Mouse (Mus musculus): Measurements from ENCODE around the gene Cwh43. TPM values are rescaled to one million over a fixed set of nuclear protein-coding genes. Genes with fewer than 3 reads are reported as not detected.
"Not testable (repeated sequence)": the region's sequence is repeated elsewhere in the genome, so short reads cannot be mapped to it uniquely, and the experiment has no call there.

Gene Cwh43
- polyA plus RNA-seq, 1 experiment from 2014 or later, result 0.57 TPM

DNA sequence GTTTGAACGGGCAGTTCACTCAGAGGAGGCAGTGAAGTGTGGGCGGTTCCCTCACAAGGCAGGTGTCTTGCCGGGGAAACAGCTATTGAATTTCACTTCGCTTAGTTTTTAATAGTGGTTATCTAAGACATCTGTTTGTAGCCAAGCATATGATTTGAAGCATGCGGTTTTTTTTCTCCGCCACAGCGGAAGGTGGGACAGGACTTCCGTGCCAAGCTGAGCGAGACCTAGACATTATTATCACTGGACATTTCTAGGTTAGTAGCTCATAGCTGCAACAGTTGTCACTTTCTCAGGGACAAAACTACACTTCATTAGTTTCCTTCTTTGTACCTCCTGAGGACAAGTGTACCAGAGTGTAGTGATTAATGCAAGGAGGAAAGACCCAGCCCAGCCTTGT is 36.3 kb downstream of the Cwh43 start:
- peak overlapping the region; percentile 41 for H3K4me2 ChIP-seq
- peaks cover 8% of the 10 kb centered on the region; the same call in 1 of the 2 replicates for H3K4me1 ChIP-seq
- H3K36me3 ChIP-seq, result no peaks in the 10 kb centered on the region
- 0 out of 2 replicates have a peak, but pooled peaks have one; percentile 22 for ATAC-seq (replicated peaks; ENCODE audit: low FRiP score)
- H3K27ac ChIP-seq, result no peak overlapping the region
- no peak overlapping the region for H3K9ac ChIP-seq
- no peaks in the 10 kb centered on the region for H3K27me3 ChIP-seq
- H3K4me3 ChIP-seq (replicated peaks), result no peak overlapping the region
- 45% methylated on average over 9 of the region's 9 CpGs for WGBS
- no peaks in the 10 kb centered on the region for H3K9me3 ChIP-seq (replicated peaks)

DNA sequence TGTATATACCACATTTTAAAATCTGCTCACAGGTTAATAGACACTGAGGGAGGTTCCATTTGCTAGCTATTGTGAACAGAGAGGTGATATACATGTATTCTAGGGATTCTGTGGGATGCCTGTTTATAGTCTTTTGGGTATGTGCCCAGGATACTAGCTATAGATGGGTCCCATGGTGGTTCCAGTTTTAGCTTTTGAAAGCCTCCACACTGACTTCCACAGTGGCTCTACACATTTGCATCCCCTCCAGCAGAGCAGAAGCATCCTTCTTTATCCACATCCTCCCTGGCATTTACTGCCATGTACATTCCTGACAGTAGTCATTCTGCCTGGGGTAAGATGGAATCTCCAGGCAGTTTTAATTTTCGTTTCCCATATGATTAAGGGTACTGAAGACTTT is 44.4 kb downstream of the Cwh43 start:
- Histone ChIP-seq H3K4me1 (no peaks in the 10 kb centered on the region), H3K36me3 (no peaks in the 10 kb centered on the region), H3K27ac (no peak overlapping the region), H3K4me2 (no peak overlapping the region), H3K4me3 (replicated peaks) (no peak overlapping the region), H3K9me3 (replicated peaks) (no peaks in the 10 kb centered on the region), H3K27me3 (no peaks in the 10 kb centered on the region), H3K9ac (no peak overlapping the region)
- WGBS, result 79% methylated on average over 1 of the region's 1 CpGs
- ATAC-seq (replicated peaks; ENCODE audit: low FRiP score), result no peak

DNA sequence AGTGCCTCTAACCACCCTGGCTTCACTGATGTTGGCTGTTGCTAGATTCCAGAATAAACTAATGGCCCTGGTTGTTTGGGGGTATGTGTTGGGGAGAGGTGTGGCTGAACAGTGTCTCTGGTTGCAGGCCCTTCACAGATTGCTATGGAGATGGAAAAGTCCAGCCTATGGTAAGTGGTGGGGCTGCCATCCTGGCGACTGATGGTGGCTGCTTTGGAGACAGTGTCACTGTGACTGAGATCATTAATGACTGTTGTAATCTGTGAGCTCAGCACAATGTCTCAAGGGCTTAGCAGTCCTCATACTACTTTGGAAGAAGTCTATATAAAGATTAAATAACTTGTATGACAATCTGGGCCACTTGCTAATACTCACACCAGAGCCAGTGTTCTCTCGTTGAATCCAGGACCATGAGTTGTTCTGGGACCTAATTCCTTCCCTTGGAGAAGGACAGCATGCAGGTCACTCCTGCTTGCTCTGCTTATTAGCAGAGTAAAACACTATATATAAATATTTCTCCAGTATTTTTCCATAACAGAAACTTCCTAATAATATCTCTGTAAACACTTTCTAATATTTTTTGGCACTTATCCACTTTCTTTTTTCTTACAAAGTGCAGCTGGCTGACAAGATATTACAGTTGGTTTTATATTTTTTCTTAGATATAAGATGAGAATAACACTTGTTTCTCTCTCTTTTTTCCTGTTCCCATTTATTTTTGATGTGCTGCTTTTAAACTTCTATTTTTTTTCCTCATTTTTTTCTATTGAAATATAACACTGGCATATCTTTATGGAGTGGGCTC is 48.8 kb downstream of the Cwh43 start:
- H3K4me3 ChIP-seq (replicated peaks), result no peak overlapping the region
- no peaks in the 10 kb centered on the region for H3K27me3 ChIP-seq
- no peaks in the 10 kb centered on the region for H3K9me3 ChIP-seq (replicated peaks)
- no peaks in the 10 kb centered on the region for H3K36me3 ChIP-seq
- H3K4me2 ChIP-seq, result no peak overlapping the region
- H3K9ac ChIP-seq, result no peak overlapping the region
- H3K27ac ChIP-seq, result no peak overlapping the region
- ATAC-seq (replicated peaks; ENCODE audit: low FRiP score), result no peak
- no peaks in the 10 kb centered on the region for H3K4me1 ChIP-seq
- 71% methylated on average over 2 of the region's 2 CpGs for WGBS

DNA sequence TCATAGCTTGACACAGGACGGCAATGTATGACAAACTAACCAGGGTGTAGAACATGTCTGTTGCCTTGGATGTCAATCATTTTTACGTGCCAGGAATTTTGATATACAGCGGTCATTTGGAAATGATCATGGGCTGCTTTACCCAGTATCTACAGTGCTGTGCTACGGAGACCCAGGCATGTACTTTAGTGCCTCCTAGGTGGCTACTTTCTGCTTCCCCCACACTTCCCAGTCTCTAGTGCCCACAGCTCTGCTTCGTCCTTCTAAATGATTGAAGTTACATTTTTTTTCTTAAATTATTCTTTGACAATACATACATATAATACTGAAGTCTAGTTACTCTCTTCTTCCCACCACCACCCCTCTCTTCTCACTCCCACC is 49.4 kb downstream of the Cwh43 start:
- H3K9ac ChIP-seq, result no peak overlapping the region
- no peak overlapping the region for H3K4me3 ChIP-seq (replicated peaks)
- H3K27me3 ChIP-seq, result no peaks in the 10 kb centered on the region
- no peak overlapping the region for H3K27ac ChIP-seq
- no peak overlapping the region for H3K4me2 ChIP-seq
- H3K36me3 ChIP-seq, result no peaks in the 10 kb centered on the region
- H3K9me3 ChIP-seq (replicated peaks), result no peaks in the 10 kb centered on the region
- no peaks in the 10 kb centered on the region for H3K4me1 ChIP-seq
- ATAC-seq (replicated peaks; ENCODE audit: low FRiP score), result no peak
- WGBS, result 71% methylated on average over 5 of the region's 5 CpGs

DNA sequence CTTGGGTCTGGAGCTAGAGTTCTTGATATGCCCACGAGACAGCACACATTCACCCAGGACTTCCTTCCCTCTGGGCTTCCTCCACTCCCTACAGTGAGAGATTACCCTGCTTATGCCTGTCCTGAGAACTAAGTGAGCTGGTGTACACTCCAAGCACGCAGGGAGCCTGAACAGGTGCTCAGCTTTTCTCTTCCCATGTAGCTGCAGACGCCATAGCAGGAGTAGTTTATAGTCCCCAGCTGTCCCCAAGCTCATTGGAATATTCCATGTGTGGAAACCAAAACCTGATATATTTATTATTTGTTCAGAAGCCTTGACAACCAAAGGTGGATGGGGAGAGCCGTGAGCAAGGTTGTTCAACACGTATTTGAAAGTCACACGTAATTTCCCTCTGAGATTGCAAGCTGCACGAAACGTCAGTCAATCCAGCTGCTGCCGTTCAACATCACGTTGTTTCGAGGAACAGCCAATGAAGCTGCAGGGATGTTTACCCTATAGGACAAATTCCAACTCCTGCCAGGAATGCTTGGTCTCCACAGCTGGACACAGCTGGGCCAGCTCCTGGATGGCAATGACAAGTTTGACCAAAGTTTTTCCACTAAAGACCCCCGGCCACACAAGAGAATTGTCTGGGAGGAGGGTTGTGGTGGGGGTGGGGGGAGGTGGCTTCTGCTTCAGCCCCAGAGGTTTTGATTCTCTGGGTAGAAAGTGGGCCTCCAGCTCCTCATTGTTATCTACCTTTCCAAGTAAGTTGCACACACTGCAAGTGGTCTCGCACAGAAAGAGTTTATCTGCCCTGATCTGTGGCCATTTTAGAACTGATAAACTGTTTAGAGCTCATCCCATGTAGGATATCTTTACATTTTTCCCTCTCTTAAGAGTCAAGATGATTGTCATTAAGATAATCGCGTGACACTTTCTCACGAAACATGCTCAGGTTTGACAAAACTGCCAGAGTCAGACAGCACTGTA is 62.9 kb downstream of the Cwh43 start:
- H3K4me2 ChIP-seq, result no peak overlapping the region
- ATAC-seq (replicated peaks; ENCODE audit: low FRiP score), result no peak
- no peak overlapping the region for H3K9ac ChIP-seq

DNA sequence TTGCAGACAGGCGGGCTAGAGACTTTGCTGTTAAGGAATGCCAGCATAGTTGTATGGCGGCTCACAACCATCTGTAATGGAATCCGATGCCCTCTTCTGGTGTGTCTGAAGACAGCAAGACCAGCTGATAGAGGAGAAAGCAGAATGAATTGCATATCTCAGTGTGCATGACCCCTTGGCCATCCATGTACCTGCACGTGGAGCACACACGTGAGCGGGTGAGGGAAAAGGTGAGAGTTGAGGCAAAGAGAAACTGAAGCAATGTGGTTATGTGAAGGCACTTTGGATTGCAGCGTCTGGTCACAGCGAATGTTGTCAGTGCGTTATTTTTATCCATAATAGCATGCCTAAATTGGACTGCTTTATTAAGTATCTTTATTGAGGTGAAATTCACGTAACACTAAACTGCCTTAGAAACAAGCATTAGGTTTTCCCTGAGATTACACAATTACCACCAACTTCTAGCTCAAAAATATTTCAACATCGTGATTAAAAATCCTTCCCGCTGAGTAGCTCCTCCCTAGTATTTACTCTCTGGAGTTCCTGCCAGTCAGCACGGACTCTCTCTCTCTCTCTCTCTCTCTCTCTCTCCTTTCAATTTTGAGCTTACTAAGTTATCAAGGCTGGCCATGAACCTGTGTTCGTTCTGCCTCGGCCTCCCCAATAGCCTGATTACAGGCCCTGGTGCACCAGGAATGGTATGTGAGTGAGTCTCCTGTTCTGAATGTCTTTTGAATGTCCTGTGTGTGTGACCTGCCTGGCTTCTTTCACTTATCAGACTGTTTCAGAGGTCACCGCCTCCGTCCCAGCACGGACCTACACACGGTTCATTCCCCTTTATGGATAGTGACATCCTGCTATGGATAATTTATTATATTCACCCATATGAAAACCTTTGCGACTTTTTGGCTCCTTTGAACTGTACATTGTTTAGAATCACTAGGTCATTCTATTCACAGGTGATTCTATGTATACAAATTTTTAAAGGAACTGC is 68.8 kb downstream of the Cwh43 start:
- no peak for ATAC-seq (replicated peaks; ENCODE audit: low FRiP score)
- WGBS, result 83% methylated on average over 20 of the region's 20 CpGs
- no peak overlapping the region for H3K4me2 ChIP-seq

More for the DNA sequence above, 62.9 kb downstream of the Cwh43 start:
- H3K4me1 ChIP-seq, result no peaks in the 10 kb centered on the region
- no peak overlapping the region for H3K4me3 ChIP-seq (replicated peaks)
- 0 out of 2 replicates have a peak, but pooled peaks cover 3% of the 10 kb centered on the region for H3K9me3 ChIP-seq (replicated peaks)
- WGBS, result 80% methylated on average over 16 of the region's 16 CpGs
- no peaks in the 10 kb centered on the region for H3K27me3 ChIP-seq
- no peaks in the 10 kb centered on the region for H3K36me3 ChIP-seq
- H3K27ac ChIP-seq, result no peak overlapping the region

DNA sequence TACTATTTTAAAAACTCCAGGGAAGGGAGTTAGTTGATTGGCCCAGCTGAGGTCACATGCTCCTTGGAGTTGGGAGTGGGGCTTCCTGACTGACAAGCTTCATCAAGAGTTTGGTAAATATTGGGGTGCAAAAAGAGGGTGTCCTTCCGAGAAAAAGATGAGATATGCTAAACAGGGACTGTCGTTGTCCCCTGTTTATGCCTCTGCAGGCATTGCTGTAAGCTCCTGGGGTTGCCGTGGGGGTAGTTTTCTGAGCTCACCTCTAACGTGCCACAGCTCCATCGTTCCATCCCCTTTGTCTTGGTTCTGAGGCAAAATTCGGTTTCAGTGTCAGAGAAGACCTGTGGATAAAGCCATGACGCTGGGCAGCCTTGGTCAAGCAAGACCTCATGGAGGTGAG is 74.8 kb downstream of the Cwh43 start, which contains the start of gene Dcun1d4:
Gene Dcun1d4, plus strand, starts transcription at position 301 of the 400 bp plus-strand sequence.
- H3K4me1 ChIP-seq, result no peaks in the 10 kb centered on the region
- WGBS, result 86% methylated on average over 7 of the region's 7 CpGs
- H3K9ac ChIP-seq, result no peak within 1 kb of the TSS
- H3K9me3 ChIP-seq (replicated peaks), result no peaks in the 10 kb centered on the region
- no peak within 1 kb of the TSS for H3K27ac ChIP-seq
- no peaks in the 10 kb centered on the region for H3K36me3 ChIP-seq
- H3K4me2 ChIP-seq, result no peak within 1 kb of the TSS
- H3K4me3 ChIP-seq (replicated peaks), result no peak within 1 kb of the TSS
- H3K27me3 ChIP-seq, result no peaks in the 10 kb centered on the region
- ATAC-seq (replicated peaks; ENCODE audit: low FRiP score), result no peak

More for the DNA sequence above, 68.8 kb downstream of the Cwh43 start:
- Histone ChIP-seq H3K27me3 (no peaks in the 10 kb centered on the region), H3K9ac (no peak overlapping the region), H3K4me3 (replicated peaks) (no peak overlapping the region), H3K27ac (no peak overlapping the region), H3K36me3 (no peaks in the 10 kb centered on the region), H3K4me1 (no peaks in the 10 kb centered on the region), H3K9me3 (replicated peaks) (no peaks in the 10 kb centered on the region)

DNA sequence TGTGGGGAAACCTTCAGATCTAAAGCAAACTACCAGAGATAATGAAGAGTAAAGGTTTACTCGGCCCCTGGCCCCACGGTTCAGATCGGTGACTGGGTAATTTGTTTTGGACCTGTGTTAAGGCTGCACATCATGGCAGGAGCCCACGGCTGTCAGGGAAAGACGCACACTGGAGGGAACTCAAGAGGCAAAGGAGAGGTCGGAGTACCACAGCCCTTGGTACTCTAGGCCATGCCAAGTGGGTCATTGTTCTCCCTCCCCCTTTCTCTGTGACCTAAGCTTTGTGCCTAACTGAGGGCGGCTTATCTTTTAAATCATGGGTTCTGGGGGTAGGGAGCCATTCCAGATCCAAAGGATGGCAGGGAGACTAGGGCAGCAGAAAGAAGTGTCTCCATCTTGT is 75.5 kb downstream of the Cwh43 start:
- no peaks in the 10 kb centered on the region for H3K27me3 ChIP-seq
- no peaks in the 10 kb centered on the region for H3K4me1 ChIP-seq
- H3K9me3 ChIP-seq (replicated peaks), result no peaks in the 10 kb centered on the region
- ATAC-seq (replicated peaks; ENCODE audit: low FRiP score), result no peak
- no peaks in the 10 kb centered on the region for H3K36me3 ChIP-seq
- no peak overlapping the region for H3K27ac ChIP-seq
- WGBS, result 91% methylated on average over 7 of the region's 7 CpGs
- H3K4me3 ChIP-seq (replicated peaks), result no peak overlapping the region
- no peak overlapping the region for H3K4me2 ChIP-seq
- no peak overlapping the region for H3K9ac ChIP-seq

DNA sequence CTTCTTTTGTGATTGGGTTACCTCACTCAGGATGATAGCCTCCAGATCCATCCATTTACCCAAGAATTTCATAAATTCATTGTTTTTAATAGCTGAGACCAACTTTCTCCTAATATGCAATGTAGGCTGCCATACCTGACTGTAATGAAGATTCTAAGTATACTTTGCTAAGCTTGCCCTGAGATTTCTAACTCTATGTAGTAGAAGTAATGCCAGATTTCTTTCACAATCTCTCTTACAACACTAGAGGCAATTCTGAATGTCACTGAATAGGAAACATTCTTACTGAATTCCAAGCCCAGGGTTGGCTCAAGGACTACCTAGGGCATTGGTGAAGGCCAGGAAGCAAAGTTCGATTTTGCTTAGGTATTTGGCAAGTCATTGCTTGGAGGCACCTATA is 76.5 kb downstream of the Cwh43 start:
- not testable (repeated sequence) for H3K36me3 ChIP-seq; H3K9me3 ChIP-seq (replicated peaks); ATAC-seq (replicated peaks; ENCODE audit: low FRiP score); H3K4me2 ChIP-seq; H3K27ac ChIP-seq; H3K4me1 ChIP-seq; H3K27me3 ChIP-seq; H3K4me3 ChIP-seq (replicated peaks); H3K9ac ChIP-seq
- 82% methylated on average over 1 of the region's 1 CpGs for WGBS

DNA sequence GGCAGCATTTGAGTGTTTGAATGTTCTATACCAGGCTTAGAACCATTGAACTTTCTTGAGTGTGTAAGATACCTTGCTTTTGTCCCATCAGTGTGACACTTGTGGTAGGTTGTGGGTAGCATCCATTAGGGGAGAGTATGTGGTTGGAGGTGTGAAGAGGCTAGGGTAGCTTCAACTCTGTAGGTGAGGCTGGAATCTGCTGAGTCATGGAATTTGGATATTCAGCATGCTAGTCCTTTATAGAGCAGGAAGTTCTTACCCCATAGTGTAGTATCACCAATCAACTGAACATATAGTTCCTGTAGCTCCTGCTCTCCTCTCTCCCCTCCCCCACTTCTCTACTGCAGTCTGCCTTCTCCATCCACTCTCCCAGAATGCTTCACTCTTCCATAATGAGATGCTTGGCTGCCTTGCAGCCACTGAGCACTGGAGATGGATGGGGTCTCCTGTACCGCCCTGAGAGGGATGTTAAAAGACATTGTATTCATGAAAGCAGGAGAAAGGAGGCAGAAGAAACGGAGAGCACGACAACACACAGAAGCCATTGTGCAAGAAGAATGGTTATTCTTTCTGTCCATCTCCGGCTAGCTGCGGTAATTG is 78.2 kb downstream of the Cwh43 start:
- H3K4me2 ChIP-seq, result no peak overlapping the region
- H3K9me3 ChIP-seq (replicated peaks), result no peaks in the 10 kb centered on the region
- H3K4me1 ChIP-seq, result no peaks in the 10 kb centered on the region
- ATAC-seq (replicated peaks; ENCODE audit: low FRiP score), result no peak
- H3K36me3 ChIP-seq, result no peaks in the 10 kb centered on the region
- no peak overlapping the region for H3K9ac ChIP-seq
- no peak overlapping the region for H3K4me3 ChIP-seq (replicated peaks)
- 82% methylated on average over 5 of the region's 5 CpGs for WGBS
- H3K27me3 ChIP-seq, result no peaks in the 10 kb centered on the region
- H3K27ac ChIP-seq, result no peak overlapping the region

DNA sequence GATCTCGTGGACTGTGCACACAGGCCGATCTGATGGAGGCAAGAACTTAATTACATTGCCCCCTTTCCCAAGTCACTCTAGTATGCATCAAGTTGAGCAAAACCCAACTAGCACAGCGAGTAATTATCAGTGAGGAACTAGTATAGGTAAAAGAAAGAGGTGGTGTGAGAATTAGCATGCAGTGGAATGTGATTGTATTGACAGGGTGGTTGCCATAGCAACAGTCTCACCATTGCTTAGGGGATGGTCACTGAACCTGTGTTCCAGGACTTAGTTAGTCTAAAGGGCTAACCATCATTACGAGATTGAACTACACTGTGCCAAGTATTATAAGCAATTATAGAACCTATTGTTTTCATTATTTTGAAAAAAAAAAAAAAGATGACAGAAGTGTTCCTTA is 80.6 kb downstream of the Cwh43 start:
- no peak overlapping the region for H3K9ac ChIP-seq
- H3K9me3 ChIP-seq (replicated peaks), result no peaks in the 10 kb centered on the region
- H3K27ac ChIP-seq, result no peak overlapping the region
- no peaks in the 10 kb centered on the region for H3K27me3 ChIP-seq
- peaks cover 4% of the 10 kb centered on the region; the same call in 1 of the 2 replicates for H3K4me1 ChIP-seq
- no peaks in the 10 kb centered on the region for H3K36me3 ChIP-seq
- H3K4me3 ChIP-seq (replicated peaks), result no peak overlapping the region
- 51% methylated on average over 4 of the region's 4 CpGs for WGBS
- no peak overlapping the region for H3K4me2 ChIP-seq
- ATAC-seq (replicated peaks; ENCODE audit: low FRiP score), result no peak
